Mouse (Mus musculus) midbrain, embryonic 16.5 days (tissue): ENCODE data around the gene Gm49392. TPM values are rescaled to one million over a fixed set of nuclear protein-coding genes. Genes with fewer than 3 reads are reported as not detected.
"Not testable (repeated sequence)": the region's sequence is repeated elsewhere in the genome, so short reads cannot be mapped to it uniquely, and the experiment has no call there.

ENCODE experiments used
- ATAC-seq: fragments of 200-750 bp; cut with Nextera tagmentation; 2 replicates; pipeline ENCODE4 v1.8.0; 2017; ENCODE audit warnings: moderate TSS enrichment
- H3K27ac ChIP-seq: fragments of 300-500 bp; sonication (generic); 2 replicates; pipeline ENCODE4 v1.5.1; 2014; ENCODE audit warnings: mild to moderate bottlenecking, low read length, mixed read lengths
- H3K27me3 ChIP-seq: fragments of 300-500 bp; sonication (generic); 2 replicates; pipeline ENCODE4 v1.6.1; 2014; ENCODE audit warnings: low read depth, low read length, mixed read lengths; ENCODE audit not compliant: control insufficient read depth, insufficient read depth
- H3K36me3 ChIP-seq: fragments of 300-500 bp; sonication (generic); 2 replicates; pipeline ENCODE4 v1.6.1; 2014; ENCODE audit warnings: mild to moderate bottlenecking, low read length, moderate library complexity, mixed read lengths; ENCODE audit not compliant: control insufficient read depth, insufficient read depth
- H3K4me1 ChIP-seq: fragments of 300-500 bp; sonication (generic); 2 replicates; pipeline ENCODE4 v1.6.1; 2014; ENCODE audit warnings: mild to moderate bottlenecking, low read length, mixed read lengths; ENCODE audit not compliant: control insufficient read depth, insufficient read depth
- H3K4me2 ChIP-seq: fragments of 300-500 bp; sonication (generic); 2 replicates; pipeline ENCODE4 v1.6.1; 2014; ENCODE audit warnings: mild to moderate bottlenecking, low read length, mixed read lengths
- H3K4me3 ChIP-seq: fragments of 300-500 bp; sonication (generic); 2 replicates; pipeline ENCODE4 v1.5.1; 2014; ENCODE audit warnings: low read depth, mild to moderate bottlenecking, low read length, moderate library complexity, mixed read lengths
- H3K9ac ChIP-seq: fragments of 300-500 bp; sonication (generic); 2 replicates; pipeline ENCODE4 v1.6.1; 2014; ENCODE audit warnings: low read depth, low read length, mixed read lengths
- H3K9me3 ChIP-seq: fragments of 300-500 bp; sonication (generic); replicated peaks from 2 replicates; pipeline ENCODE4 v1.6.1; 2014; ENCODE audit warnings: mild to moderate bottlenecking, low read length, mixed read lengths; ENCODE audit not compliant: control insufficient read depth, poor library complexity, severe bottlenecking
- WGBS: fragments of 180-500 bp; shearing (Covaris S2); extraction: QIAGEN DNeasy Blood & Tissue Kit; methylation state at CpG from one replicate; pipeline ENCODE4 v1.1.7; 2014; 5-methylcytosine and 5-hydroxymethylcytosine counted together
- polyA plus RNA-seq: library from polyadenylated mRNA; unstranded; fragments of >200 nt; fragmentation: Nextera tagmentation; extraction: Ambion mirVana; gene quantifications from 2 replicates; pipeline ENCODE4 v1.2.1, GENCODE M21; 2015

Gm49392 gene
- polyA plus RNA-seq = 0.14 TPM in 1 of 2 replicates, not detected in the other

- not testable (repeated sequence) for H3K27me3 ChIP-seq, ATAC-seq, H3K4me2 ChIP-seq, H3K36me3 ChIP-seq, H3K27ac ChIP-seq, H3K4me3 ChIP-seq, H3K9ac ChIP-seq, H3K4me1 ChIP-seq, H3K9me3 ChIP-seq
- WGBS = 86% methylated on average over 7 of the region's 8 CpGs
These were observed at the start of gene Gm49392 for GRCm38 (mm10) chr13:60896794-60897193. Gene Gm49392, minus strand, starts transcription at chr13:60896894.

- WGBS = 79% methylated on average over 3 of the region's 3 CpGs
- not testable (repeated sequence) for H3K9me3 ChIP-seq, H3K4me1 ChIP-seq, H3K4me3 ChIP-seq, H3K27ac ChIP-seq, H3K4me2 ChIP-seq, H3K36me3 ChIP-seq, H3K9ac ChIP-seq, H3K27me3 ChIP-seq, ATAC-seq
These were observed 45.2 kb upstream of the Gm49392 start, which contains the start of gene Tpbpa for GRCm38 (mm10) chr13:60941884-60942283. Gene Tpbpa, minus strand, starts transcription at chr13:60941984.

- no peaks in the 10 kb centered on the region for H3K36me3 ChIP-seq
- no peak for ATAC-seq
- H3K9ac ChIP-seq = no peak within 1 kb of the TSS
- no peak within 1 kb of the TSS for H3K4me2 ChIP-seq
- no peak within 1 kb of the TSS for H3K27ac ChIP-seq
- no peaks in the 10 kb centered on the region for H3K4me1 ChIP-seq
- 66% methylated on average over 5 of the region's 5 CpGs for WGBS
- H3K27me3 ChIP-seq = no peaks in the 10 kb centered on the region
- H3K9me3 ChIP-seq = peaks cover 4% of the 10 kb centered on the region; the same call in 1 of the 2 replicates
- no peak within 1 kb of the TSS for H3K4me3 ChIP-seq
These were observed 39.8 kb upstream of the Gm49392 start, which contains the start of the genes Gm49391 and Ctla2a for GRCm38 (mm10) chr13:60936500-60936901. Gene Gm49391, minus strand, starts transcription at chr13:60936571. Gene Ctla2a, minus strand, starts transcription at chr13:60936625.

GRCm38 (mm10) chr13:60935490-60935889, 38.8 kb upstream of the Gm49392 start, which contains the start of gene Gm49393:
Gene Gm49393, minus strand, starts transcription at chr13:60935590.
- H3K27me3 ChIP-seq, ATAC-seq, H3K36me3 ChIP-seq, H3K9me3 ChIP-seq, H3K4me1 ChIP-seq, H3K27ac ChIP-seq, H3K4me3 ChIP-seq, H3K4me2 ChIP-seq, H3K9ac ChIP-seq: not testable (repeated sequence)
- 55% methylated on average over 2 of the region's 2 CpGs for WGBS

GRCm38 (mm10) chr13:60904780-60905179, 8.1 kb upstream of the Gm49392 start, which contains the start of gene Tpbpb:
Gene Tpbpb, minus strand, starts transcription at chr13:60904880.
- ATAC-seq, H3K9ac ChIP-seq, H3K27me3 ChIP-seq, H3K4me1 ChIP-seq, H3K9me3 ChIP-seq, H3K4me3 ChIP-seq, H3K4me2 ChIP-seq, H3K27ac ChIP-seq, H3K36me3 ChIP-seq: not testable (repeated sequence)
- 83% methylated on average over 2 of the region's 2 CpGs for WGBS

GRCm38 (mm10) chr13:60897328-60897727, 634 bp upstream of the Gm49392 start, which contains the start of gene Ctla2b:
Gene Ctla2b, minus strand, starts transcription at chr13:60897447.
- no peaks in the 10 kb centered on the region for H3K36me3 ChIP-seq
- no peak within 1 kb of the TSS for H3K27ac ChIP-seq
- no peaks in the 10 kb centered on the region; the same call in 1 of the 2 replicates for H3K9me3 ChIP-seq
- no peak within 1 kb of the TSS for H3K4me3 ChIP-seq
- no peaks in the 10 kb centered on the region for H3K4me1 ChIP-seq
- no peaks in the 10 kb centered on the region for H3K27me3 ChIP-seq
- no peak within 1 kb of the TSS for H3K9ac ChIP-seq
- no peak within 1 kb of the TSS for H3K4me2 ChIP-seq
- WGBS = 93% methylated on average over 3 of the region's 3 CpGs
- no peak for ATAC-seq

GRCm38 (mm10) chr13:60895406-60896160, 1.1 kb downstream of the Gm49392 start:
- no peak overlapping the region for H3K4me2 ChIP-seq
- ATAC-seq = no peak
- no peaks in the 10 kb centered on the region for H3K4me1 ChIP-seq
- no peak overlapping the region for H3K9ac ChIP-seq
- H3K27me3 ChIP-seq = no peaks in the 10 kb centered on the region
- no peak overlapping the region for H3K27ac ChIP-seq
- no peaks in the 10 kb centered on the region for H3K36me3 ChIP-seq
- H3K9me3 ChIP-seq = no peaks in the 10 kb centered on the region
- no peak overlapping the region for H3K4me3 ChIP-seq

- WGBS = 84% methylated on average over 1 of the region's 1 CpGs
- ATAC-seq = no peak
- H3K9me3 ChIP-seq = no peaks in the 10 kb centered on the region
- no peak overlapping the region for H3K4me3 ChIP-seq
- no peaks in the 10 kb centered on the region for H3K4me1 ChIP-seq
- no peak overlapping the region for H3K4me2 ChIP-seq
- H3K36me3 ChIP-seq = no peaks in the 10 kb centered on the region
- H3K9ac ChIP-seq = no peak overlapping the region
- H3K27ac ChIP-seq = no peak overlapping the region
- no peaks in the 10 kb centered on the region for H3K27me3 ChIP-seq
These were observed 4.4 kb downstream of the Gm49392 start for GRCm38 (mm10) chr13:60892301-60892700.

- no peak for ATAC-seq
- Histone ChIP-seq H3K4me1 (no peaks in the 10 kb centered on the region), H3K9ac (no peak within 1 kb of the TSS), H3K27ac (no peak within 1 kb of the TSS), H3K36me3 (no peaks in the 10 kb centered on the region), H3K4me2 (no peak within 1 kb of the TSS), H3K27me3 (no peaks in the 10 kb centered on the region), H3K4me3 (no peak within 1 kb of the TSS), H3K9me3 (no peaks in the 10 kb centered on the region)
- WGBS = 83% methylated on average over 1 of the region's 1 CpGs
These were observed 32.4 kb downstream of the Gm49392 start, which contains the start of gene 4930486L24Rik for GRCm38 (mm10) chr13:60864281-60864680. Gene 4930486L24Rik, minus strand, starts transcription at chr13:60864475.
